Mouse (Mus musculus) cerebellum, postnatal 4 days (tissue): Measurements from ENCODE around the gene Nkd2.

Experiments used
- DNase-seq, 2 experiments: peaks; one replicate each; pipeline ENCODE4 v3.0.0; 2022; ENCODE audit warnings: low spot score in 2 of 2, mixed read lengths in 1 of 2

The Nkd2 gene

GRCm38 (mm10) chr13:73847465-73847836 is at the start of gene Nkd2:
Nkd2 (minus strand) TSS chr13:73847631.
- DNase-seq, result peak; percentile 83 to 84

DNA sequence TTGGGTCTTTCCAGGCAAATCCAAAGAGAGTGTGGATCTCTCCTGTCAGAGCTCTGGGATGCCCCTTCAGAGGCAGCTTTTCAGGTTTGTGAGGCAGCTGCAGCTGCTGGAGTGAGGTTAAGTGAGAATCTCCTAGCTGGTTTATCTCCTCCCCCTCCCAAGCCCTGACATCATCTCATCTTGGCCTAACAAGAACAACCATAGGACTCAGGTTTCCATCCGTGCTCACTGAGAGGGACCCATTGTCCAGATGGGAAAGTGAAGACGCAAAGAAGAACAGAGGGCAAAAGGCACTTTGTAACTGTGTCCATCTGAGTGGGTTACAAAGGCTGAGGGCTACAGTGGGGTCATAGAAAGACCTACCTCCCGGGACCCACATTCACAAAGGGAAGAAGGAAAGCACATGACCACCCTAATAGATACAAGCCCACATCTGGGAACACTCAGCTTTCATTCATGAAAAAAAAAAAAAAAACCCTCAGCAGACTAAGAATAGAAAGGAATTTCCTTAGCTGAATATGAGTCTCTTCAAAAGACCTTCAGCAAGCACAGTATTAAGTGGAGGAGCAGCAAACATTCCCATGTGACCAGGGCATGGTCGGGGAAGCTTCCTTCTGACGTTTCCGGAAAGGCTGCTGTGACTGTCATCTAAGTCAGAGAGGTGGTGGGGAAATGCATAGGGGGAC is 45.2 kb upstream of the Nkd2 start:
- no peak for DNase-seq

- DNase-seq, result peak in 1 of 2 experiments; percentile 10
Measured at GRCm38 (mm10) chr13:73887415-73887874, 40.0 kb upstream of the Nkd2 start.

DNA sequence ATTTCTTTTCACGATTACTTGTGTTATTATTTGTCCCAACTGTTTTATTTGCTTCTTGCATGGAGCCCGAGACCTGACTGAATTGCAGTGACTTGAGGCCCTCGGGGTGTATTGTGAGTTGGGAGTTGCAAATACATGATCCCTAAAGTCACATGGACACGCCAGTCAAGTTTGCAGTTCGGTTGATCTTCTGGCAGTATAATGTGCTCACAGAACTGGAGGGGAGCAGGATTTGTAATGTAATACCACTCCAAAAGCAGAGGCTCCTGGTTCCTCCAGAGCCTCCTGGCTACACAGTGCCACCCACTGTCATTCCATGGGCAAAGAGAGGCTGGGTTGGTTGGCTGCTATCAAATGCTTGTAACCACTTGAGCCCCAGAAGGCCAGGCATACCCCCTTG is 39.2 kb upstream of the Nkd2 start:
- DNase-seq, result no peak

DNA sequence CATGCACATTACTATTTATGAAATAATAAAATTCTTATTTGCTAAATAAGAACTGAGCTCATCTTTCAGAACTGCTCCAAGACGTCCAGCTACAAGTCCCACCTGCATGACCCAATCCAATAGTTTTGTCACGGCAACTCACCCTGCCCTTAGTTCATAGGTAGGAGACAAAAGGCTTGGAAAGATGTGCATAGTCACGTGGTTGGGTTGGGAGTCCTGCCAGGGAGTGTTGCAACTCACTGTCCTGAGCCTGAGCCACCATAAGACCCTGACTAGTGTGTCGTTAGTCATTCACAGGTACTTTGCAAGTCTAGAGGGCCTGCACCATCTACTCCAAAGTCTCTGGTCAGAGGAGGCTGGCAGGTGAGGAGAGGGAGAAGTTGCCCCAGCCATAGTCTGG is 38.6 kb upstream of the Nkd2 start:
- DNase-seq, result no peak

DNA sequence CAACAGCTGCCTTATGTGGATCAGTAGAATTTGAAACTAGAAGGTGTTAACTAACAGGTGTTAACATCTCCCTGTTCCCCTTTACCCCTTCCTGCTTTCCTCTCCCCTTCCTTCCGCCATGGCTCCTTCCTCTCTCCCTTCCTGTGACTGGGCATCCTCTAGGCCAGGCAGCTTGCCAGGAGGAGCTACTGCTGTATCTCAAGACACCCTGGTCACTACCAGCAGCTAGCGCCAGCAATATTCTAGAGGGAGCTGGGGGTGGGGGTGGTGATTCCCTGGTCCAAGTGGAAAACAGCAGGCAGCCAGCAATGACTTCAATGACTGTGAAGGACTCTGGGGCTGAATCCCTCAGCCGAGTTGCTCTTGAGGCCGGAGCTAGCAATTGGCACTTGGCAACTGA is 38.2 kb upstream of the Nkd2 start:
- DNase-seq, result peak in 1 of 2 experiments; percentile 16

- no peak for DNase-seq
Measured at GRCm38 (mm10) chr13:73881347-73881746, 33.9 kb upstream of the Nkd2 start.

- DNase-seq, result peak in 1 of 2 experiments; percentile 51
Measured at GRCm38 (mm10) chr13:73879824-73880223, 32.4 kb upstream of the Nkd2 start.

DNA sequence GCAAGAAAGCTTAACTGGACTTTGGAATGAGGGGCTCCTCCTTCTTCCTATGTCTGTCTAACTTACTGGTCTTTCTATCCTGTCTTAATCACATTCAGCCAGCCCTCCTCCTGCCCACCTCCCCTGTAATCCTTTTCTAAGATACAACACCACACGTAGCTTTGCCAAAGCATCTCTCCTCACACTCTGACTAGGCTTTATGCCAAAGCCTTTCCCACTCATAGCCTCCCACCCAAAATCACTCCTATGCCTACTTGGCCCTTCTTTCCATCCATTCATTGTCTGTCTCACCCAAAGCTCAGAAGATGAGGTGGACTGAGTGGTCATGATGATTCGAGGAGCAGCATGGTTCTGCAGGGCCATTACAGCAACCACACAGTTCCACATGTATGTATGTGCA is 24.7 kb upstream of the Nkd2 start:
- no peak for DNase-seq

DNA sequence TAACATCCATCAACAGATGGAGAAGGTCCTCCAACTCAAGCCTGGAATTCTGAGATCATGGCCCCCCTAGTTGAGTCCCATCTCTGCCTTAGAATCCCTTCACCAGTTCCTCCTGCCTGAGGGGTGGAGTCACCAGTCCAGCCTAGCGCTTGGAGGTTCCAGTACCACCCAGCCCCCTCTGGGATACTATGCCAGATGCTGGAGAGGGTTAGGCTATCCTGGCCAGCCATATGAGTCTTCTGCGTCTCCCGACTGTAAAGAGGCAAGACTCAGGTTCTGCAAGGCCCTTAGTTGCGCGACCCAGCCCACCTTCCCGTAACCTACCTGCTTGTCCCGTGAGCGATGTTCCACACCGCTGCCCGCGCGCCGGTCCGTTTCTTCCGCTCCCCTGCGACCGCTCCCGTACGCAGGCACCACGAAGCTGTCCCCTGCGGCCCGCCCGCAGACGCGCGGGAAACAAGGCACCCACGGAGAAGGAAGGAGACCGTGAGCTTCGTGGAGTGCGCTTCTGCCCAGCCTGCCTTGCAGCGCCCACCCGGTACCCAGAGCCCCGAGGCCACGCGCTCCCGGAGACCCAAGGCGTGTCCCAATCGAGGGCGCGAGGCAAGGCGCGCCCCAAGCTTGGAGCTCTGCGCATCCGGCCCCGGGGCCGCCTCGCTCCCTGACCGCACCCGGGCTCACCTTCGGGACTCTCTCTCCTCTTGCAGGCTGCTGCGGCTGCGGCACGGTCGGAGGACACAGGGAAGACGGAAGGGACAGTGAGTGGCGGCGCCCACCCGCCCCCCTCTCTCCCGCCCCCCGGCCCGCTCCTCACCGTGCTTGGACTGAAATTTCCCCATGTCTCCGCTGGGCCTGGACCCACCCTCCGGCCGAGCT is 604 bp downstream of the Nkd2 start:
- DNase-seq, result peak in 1 of 2 experiments; percentile 20

- no peak for DNase-seq
Measured at GRCm38 (mm10) chr13:73842696-73843095, 4.7 kb downstream of the Nkd2 start.

DNA sequence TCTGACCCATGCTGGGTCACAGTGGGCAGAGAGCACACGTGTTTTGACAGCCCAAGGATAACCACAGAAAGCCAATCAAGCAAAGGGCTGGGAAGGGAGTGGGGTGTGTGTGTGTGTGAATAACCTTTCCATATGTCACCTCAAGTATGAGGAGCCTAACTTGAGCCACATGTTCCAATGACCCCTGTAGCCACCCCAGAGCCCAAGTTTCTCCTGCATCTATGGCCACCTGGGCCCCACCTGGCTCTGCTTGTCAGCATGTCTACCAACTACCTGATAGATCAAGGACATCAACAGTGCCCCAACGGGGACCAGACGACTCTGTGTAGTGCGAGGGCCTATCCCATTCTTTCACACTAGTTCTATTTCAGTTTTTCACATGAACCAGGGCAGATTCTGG is 7.7 kb downstream of the Nkd2 start:
- no peak for DNase-seq

GRCm38 (mm10) chr13:73839137-73839548 is 8.3 kb downstream of the Nkd2 start:
- no peak for DNase-seq

DNA sequence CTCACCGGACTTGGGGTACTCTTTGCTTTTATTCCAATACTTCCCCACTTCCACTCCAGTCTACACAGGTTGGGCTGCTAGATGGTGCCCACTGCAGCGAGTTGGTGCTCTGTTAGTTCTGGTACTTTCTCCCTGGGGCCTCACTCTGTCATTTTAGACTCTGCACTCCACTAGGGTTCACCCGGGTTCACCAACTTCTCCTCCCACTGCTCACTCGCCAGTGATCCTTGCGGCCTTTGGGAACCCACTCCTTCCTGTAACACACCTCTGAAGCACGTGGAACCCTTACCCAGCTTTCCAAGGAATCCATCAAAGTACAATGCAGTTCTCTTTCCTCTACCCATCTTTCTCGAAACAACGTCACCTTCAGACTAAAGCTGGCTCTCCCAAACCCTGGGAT is 9.7 kb downstream of the Nkd2 start:
- no peak for DNase-seq

DNA sequence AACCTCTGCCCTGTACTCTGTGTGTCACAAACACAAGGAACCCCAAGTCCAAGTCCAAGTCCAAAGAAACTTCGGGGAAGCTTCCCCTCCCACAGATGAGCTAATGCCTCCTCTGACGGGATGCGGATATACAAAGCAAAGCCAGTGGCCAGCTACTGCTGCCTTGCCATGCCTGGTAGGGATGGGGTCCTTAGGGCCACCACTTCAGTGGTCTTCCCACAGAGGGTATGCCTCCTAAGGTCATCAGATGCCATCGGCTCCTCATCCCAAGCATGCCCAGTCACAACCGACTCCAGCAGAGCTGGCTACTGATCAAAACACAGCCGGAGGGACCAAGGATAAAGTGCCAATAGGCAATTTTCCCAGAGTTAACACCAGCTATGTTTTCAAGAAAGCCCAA is 10.9 kb downstream of the Nkd2 start:
- DNase-seq, result no peak

DNA sequence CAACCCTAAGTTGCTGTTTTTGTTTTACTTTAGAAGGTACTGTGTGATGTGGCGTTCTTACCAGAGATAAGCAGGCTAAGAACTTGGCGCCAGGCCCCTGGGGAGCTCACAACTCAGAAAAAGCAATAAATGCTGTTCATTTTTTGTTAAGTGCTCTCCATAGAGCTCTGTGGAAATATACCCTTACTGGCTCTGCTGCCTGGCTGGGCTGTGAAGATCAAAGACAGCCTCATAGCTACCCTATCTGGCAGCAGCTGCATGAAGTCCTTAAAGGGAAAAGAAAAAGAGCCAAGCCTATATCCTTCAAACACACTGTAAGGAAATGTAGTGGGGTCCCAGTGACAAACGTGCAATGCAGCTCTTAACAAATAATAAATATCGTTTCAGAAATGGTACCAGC is 11.6 kb downstream of the Nkd2 start:
- DNase-seq, result no peak

- no peak for DNase-seq
Measured at GRCm38 (mm10) chr13:73833809-73834208, 13.6 kb downstream of the Nkd2 start.

- peak; percentile 60 to 68 for DNase-seq
Measured at GRCm38 (mm10) chr13:73831486-73831885, 15.9 kb downstream of the Nkd2 start.

- DNase-seq, result no peak
Measured at GRCm38 (mm10) chr13:73827243-73827642, 20.2 kb downstream of the Nkd2 start.

DNA sequence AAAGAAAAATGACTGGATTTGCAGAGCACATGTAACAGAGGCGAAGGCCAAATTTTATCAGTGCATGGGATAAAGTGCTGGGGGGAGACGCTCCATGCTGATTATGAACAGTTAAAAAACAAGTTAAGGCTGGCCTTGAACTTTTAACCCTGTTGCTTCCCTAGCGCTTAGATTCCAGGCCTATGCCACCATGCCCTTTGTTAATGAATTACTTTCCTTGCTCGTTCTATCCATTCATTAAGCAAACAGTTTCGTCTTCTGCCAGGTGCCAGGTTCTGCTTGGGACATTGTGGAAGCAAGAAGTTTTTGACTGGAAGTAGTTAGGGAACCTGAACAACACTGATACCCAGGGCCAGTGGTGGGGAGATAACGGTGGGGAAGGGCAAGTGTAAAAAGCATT is 23.7 kb downstream of the Nkd2 start:
- DNase-seq, result no peak

GRCm38 (mm10) chr13:73822187-73822800 is 25.1 kb downstream of the Nkd2 start:
- peak in 1 of 2 experiments; percentile 44 for DNase-seq

DNA sequence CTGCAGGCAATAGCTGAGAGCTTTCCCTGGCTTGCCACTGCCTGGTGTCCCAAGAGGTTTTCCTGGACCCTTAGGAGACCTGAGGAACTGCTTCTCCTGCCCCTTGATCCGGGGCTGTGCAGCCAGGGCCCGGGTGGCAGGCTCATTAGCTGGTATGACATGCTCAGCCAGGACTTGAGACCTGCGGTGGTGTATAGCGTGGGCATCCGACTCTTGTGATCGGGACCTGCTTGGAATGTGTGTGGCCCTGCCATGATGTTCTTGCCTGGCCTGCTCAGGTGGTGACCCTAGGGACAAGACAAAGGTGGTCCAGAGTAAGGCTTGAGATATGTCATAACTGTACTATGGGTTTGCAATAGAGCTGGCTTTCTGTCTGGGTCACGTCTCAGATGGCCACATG is 26.2 kb downstream of the Nkd2 start:
- no peak for DNase-seq

GRCm38 (mm10) chr13:73818921-73819320 is 28.5 kb downstream of the Nkd2 start:
- DNase-seq, result no peak
